ENCODE assay signal across 8 mouse cellular contexts in genomic region chr9:63108580-63108979, GRCm38 (mm10). TPM values are rescaled to one million over a fixed set of nuclear protein-coding genes. Genes with fewer than 3 reads are reported as not detected.
DNase-seq lines count a peak whose midpoint lies in the region; ATAC-seq and TF ChIP-seq lines count a peak whose summit lies in the region.

No protein-coding gene starts in this region.

- H3K36me3 ChIP-seq in megakaryocyte, embryonic 14.5 days (replicated peaks; ENCODE audit: low read length) = no peaks in the 10 kb centered on the region
- no peaks in the 10 kb centered on the region for H3K36me3 ChIP-seq in forebrain, embryonic 12.5 days (replicated peaks)
- no peaks in the 10 kb centered on the region for H3K36me3 ChIP-seq in hindbrain, postnatal 0 days (ENCODE audit: insufficient read depth, low read length)
- no peaks in the 10 kb centered on the region for H3K36me3 ChIP-seq in liver, embryonic 12.5 days
- no peaks in the 10 kb centered on the region for H3K36me3 ChIP-seq in neural tube, embryonic 14.5 days (ENCODE audit: control insufficient read depth, insufficient read depth, low read length)

- H3K9ac ChIP-seq in forebrain, embryonic 12.5 days = peak overlapping the region; percentile 64
- H3K9ac ChIP-seq in hindbrain, postnatal 0 days (replicated peaks; ENCODE audit: low read length) = peak overlapping the region; percentile 48
- H3K9ac ChIP-seq in liver, embryonic 12.5 days = peak overlapping the region; percentile 48; the same call in 1 of the 2 replicates
- H3K9ac ChIP-seq in neural tube, embryonic 14.5 days (replicated peaks; ENCODE audit: low read depth, low read length) = peak overlapping the region; percentile 48; the same call in 1 of the 2 replicates

- H3K4me1 ChIP-seq in megakaryocyte, embryonic 14.5 days = peaks cover 15% of the 10 kb centered on the region
- peaks cover 18% of the 10 kb centered on the region for H3K4me1 ChIP-seq in forebrain, embryonic 12.5 days
- H3K4me1 ChIP-seq in hindbrain, postnatal 0 days (ENCODE audit: insufficient read depth, low read length) = 0 out of 2 replicates have a peak, but pooled peaks cover 5% of the 10 kb centered on the region
- H3K4me1 ChIP-seq in liver, embryonic 12.5 days = peaks cover 10% of the 10 kb centered on the region
- H3K4me1 ChIP-seq in neural tube, embryonic 14.5 days (ENCODE audit: control insufficient read depth, insufficient read depth, low read length) = peaks cover 13% of the 10 kb centered on the region

- peaks cover 41% of the 10 kb centered on the region for H3K9me3 ChIP-seq in megakaryocyte, embryonic 14.5 days
- H3K9me3 ChIP-seq in forebrain, embryonic 12.5 days = no peaks in the 10 kb centered on the region
- no peaks in the 10 kb centered on the region for H3K9me3 ChIP-seq in hindbrain, postnatal 0 days (ENCODE audit: low read length)
- H3K9me3 ChIP-seq in liver, embryonic 12.5 days (replicated peaks) = no peaks in the 10 kb centered on the region
- no peaks in the 10 kb centered on the region for H3K9me3 ChIP-seq in neural tube, embryonic 14.5 days (ENCODE audit: control insufficient read depth, low read length)

- H3K4me3 ChIP-seq in megakaryocyte, embryonic 14.5 days (replicated peaks) = peak overlapping the region; percentile 91
- H3K4me3 ChIP-seq in forebrain, embryonic 12.5 days (replicated peaks) = peak overlapping the region; percentile 45
- peak overlapping the region; percentile 41 for H3K4me3 ChIP-seq in hindbrain, postnatal 0 days (ENCODE audit: low read length)
- peak overlapping the region; percentile 49 for H3K4me3 ChIP-seq in liver, embryonic 12.5 days
- peak overlapping the region; percentile 33 for H3K4me3 ChIP-seq in neural tube, embryonic 14.5 days (ENCODE audit: low read depth, low read length)

- H3K4me2 ChIP-seq in forebrain, embryonic 12.5 days = peak overlapping the region; percentile 85
- H3K4me2 ChIP-seq in hindbrain, postnatal 0 days (ENCODE audit: low read depth, low read length) = peak overlapping the region; percentile 59
- H3K4me2 ChIP-seq in liver, embryonic 12.5 days = peak overlapping the region; percentile 58
- H3K4me2 ChIP-seq in neural tube, embryonic 14.5 days (ENCODE audit: low read depth, low read length) = peak overlapping the region; percentile 60

- peak overlapping the region; percentile 82 for H3K27ac ChIP-seq in forebrain, embryonic 12.5 days
- peak overlapping the region; percentile 86 for H3K27ac ChIP-seq in hindbrain, postnatal 0 days
- peak overlapping the region; percentile 74 for H3K27ac ChIP-seq in liver, embryonic 12.5 days
- peak overlapping the region; percentile 83 for H3K27ac ChIP-seq in neural tube, embryonic 14.5 days (ENCODE audit: low read depth, low read length)

- peak; percentile 60 for DNase-seq in hindbrain, postnatal 0 days (ENCODE audit: low spot score)
- no peak for DNase-seq in cerebellum, postnatal 4 days (ENCODE audit: low spot score in 2 of 2)

- H3K27me3 ChIP-seq in megakaryocyte, embryonic 14.5 days (replicated peaks) = peaks cover 29% of the 10 kb centered on the region
- 0 out of 2 replicates have a peak, but pooled peaks cover 2% of the 10 kb centered on the region for H3K27me3 ChIP-seq in forebrain, embryonic 12.5 days
- H3K27me3 ChIP-seq in hindbrain, postnatal 0 days (ENCODE audit: insufficient read depth, low read length) = no peaks in the 10 kb centered on the region
- peaks cover 18% of the 10 kb centered on the region for H3K27me3 ChIP-seq in liver, embryonic 12.5 days (replicated peaks)
- no peaks in the 10 kb centered on the region for H3K27me3 ChIP-seq in neural tube, embryonic 14.5 days (ENCODE audit: control insufficient read depth, insufficient read depth, low read length)

- ATAC-seq in megakaryocyte, adult 5-6 weeks (ENCODE audit: poor library complexity, severe bottlenecking) = no peak
- no peak for ATAC-seq in forebrain, embryonic 12.5 days (ENCODE audit: low FRiP score)
- 0 out of 2 replicates have a peak, but pooled peaks have one; percentile 7 for ATAC-seq in hindbrain, postnatal 0 days
- no peak for ATAC-seq in liver, embryonic 12.5 days
- no peak for ATAC-seq in neural tube, embryonic 14.5 days (ENCODE audit: low read depth)
- no peak for ATAC-seq in erythroid progenitor cell, adult 5-6 weeks (replicated peaks; ENCODE audit: low FRiP score, poor library complexity, severe bottlenecking)

- TF ChIP-seq CTCF in hindbrain, postnatal 0 days (IDR thresholded peaks at IDR 0.05; ENCODE audit: low read depth) = no peak; the same call in 1 of the 2 replicates

- 52% methylated on average over 4 of the region's 4 CpGs for WGBS in forebrain, embryonic 12.5 days
- WGBS in hindbrain, postnatal 0 days = 24% methylated on average over 4 of the region's 4 CpGs
- WGBS in liver, embryonic 12.5 days (ENCODE audit: insufficient replicate concordance) = 46% methylated on average over 4 of the region's 4 CpGs
- 41% methylated on average over 4 of the region's 4 CpGs for WGBS in neural tube, embryonic 14.5 days

RNA-seq across cellular contexts. Expression of gene Skor1, which starts 40.2 kb away (rescaled TPM):
- polyA plus RNA-seq in megakaryocyte, embryonic 14.5 days (2012; ENCODE audit: insufficient read depth, low replicate concordance) = 0.13 TPM in 1 of 2 replicates, not detected in the other
- 0.27 TPM in 1 of 2 replicates, not detected in the other for total RNA-seq in megakaryocyte, adult 5-6 weeks (2015)
- total RNA-seq in megakaryocyte, adult 5-6 weeks (2017) = not detected in 2 replicates
- polyA plus RNA-seq in forebrain, embryonic 12.5 days (2016; fragmentation: Nextera tagmentation; extraction: Ambion mirVana) = 0.61 and 0.88 TPM in 2 replicates
- total RNA-seq in hindbrain, postnatal 0 days (2014; rRNA removed) = 36.3 and 38.5 TPM in 2 replicates
- 9.2 TPM in 2 replicates for polyA plus RNA-seq in hindbrain, postnatal 0 days (2015; fragmentation: Nextera tagmentation; extraction: Ambion mirVana)
- not detected in 2 replicates for polyA plus RNA-seq in liver, embryonic 12.5 days (2016; fragmentation: Nextera tagmentation; extraction: Ambion mirVana)
- polyA plus RNA-seq in neural tube, embryonic 14.5 days (2014; fragmentation: Nextera tagmentation; extraction: Ambion mirVana) = 22.7 and 23.2 TPM in 2 replicates
- total RNA-seq in erythroid progenitor cell, adult 5-6 weeks (2015; ENCODE audit: low replicate concordance) = not detected in 2 replicates
- total RNA-seq in erythroid progenitor cell, adult 5-6 weeks (2017; ENCODE audit: low replicate concordance) = not detected in 2 replicates

Comparison
In these comparisons a context has a peak if more than half of its experiments do, and no peak if none do; other contexts are left out.
1. H3K4me3 ChIP-seq: peak in every context shown above with its lines; median percentile 91 in megakaryocyte, embryonic 14.5 days; 49 in liver, embryonic 12.5 days; 45 in forebrain, embryonic 12.5 days; 41 in hindbrain, postnatal 0 days; 33 in neural tube, embryonic 14.5 days.